Mouse (Mus musculus): ENCODE measurements around the gene Utp11. TPM values are rescaled to one million over a fixed set of nuclear protein-coding genes. Genes with fewer than 3 reads are reported as not detected.

Gene Utp11
- total RNA-seq, 2 experiments from 2014 or later, result 16.1 to 18.3 TPM

DNA sequence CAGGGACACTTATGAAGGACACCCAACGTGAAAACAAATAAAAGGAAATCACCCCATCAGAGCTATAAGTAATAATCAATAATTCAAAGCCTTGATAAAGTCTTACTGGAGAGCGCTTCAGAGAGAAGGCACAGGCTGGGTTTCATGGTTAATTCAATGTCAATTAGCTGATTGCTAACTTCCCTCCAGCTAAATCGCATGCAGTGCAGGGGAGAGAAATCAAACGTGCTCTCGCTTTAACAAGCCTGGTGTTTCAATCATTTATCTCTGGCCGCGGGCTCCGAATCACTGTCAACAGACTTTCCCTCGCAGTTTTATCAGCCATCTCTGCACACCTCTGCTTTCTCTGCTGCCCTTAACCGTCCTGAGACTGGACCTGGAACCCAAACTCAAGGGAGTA lies 60.5 kb downstream of the Utp11 start:
- DNase-seq, result no peak

DNA sequence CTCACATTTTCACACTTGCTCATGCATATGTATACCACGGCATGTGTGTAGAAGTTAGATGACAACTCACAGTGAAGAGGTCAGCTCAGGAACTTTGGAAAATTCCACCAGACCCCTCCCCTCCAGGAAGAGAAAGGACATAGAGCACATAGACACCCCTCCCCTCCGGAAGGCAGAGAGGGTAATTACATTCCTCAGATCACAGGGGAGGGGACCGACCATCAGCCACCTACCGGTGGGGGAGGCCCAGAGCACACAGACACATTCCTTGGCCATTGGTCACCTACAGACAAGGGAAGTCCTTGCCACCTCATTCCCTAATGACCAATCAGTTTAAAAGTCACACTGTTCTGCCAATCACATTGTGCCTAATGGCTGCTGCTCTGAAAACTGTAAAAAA lies 61.9 kb downstream of the Utp11 start:
- no peak for DNase-seq

Small RNAs within 50 kb of the gene (microRNA-seq; reads per million reads assigned to microRNA genes)
- gene Gm24721 (ENCODE audit: borderline replicate concordance in 2 of 2) (0 reads per million in 2 experiments), gene Mir697 (ENCODE audit: borderline replicate concordance in 2 of 2) (0 reads per million in 2 experiments)

Other genes starting within 250 kb of the Utp11 start
- gene 3100002H09Rik, start 82.8 kb downstream of the Utp11 start, total RNA-seq (2021), result not detected
- gene Pou3f1, start 36.8 kb downstream of the Utp11 start, total RNA-seq (2021), result under 1 TPM; 0.38 to 0.43 TPM
- gene Fhl3, start 7.1 kb upstream of the Utp11 start, total RNA-seq (2021), result 100 to 1,000 TPM; 200 to 220 TPM
- 10 to 100 TPM; 10.8 to 11.3 TPM for gene Sf3a3, start 21.2 kb upstream of the Utp11 start, total RNA-seq (2021)
- 10 to 100 TPM in 1 of 2 experiments, 1 to 10 TPM in 1; 8.8 to 10.3 TPM for gene Inpp5b, start 48.2 kb upstream of the Utp11 start, total RNA-seq (2021)
- 10 to 100 TPM; 11.4 to 13.1 TPM for gene Mtf1, start 108.5 kb upstream of the Utp11 start, total RNA-seq (2021)
- 10 to 100 TPM in 1 of 2 experiments, 1 to 10 TPM in 1; 6.4 to 10.9 TPM for gene Yrdc, start 157.1 kb upstream of the Utp11 start, total RNA-seq (2021)
- 10 to 100 TPM; 17.1 to 21.0 TPM for gene 1110065P20Rik, start 157.6 kb upstream of the Utp11 start, total RNA-seq (2021)
- gene Maneal, start 168.6 kb upstream of the Utp11 start, total RNA-seq (2021), result under 1 TPM; 0.18 to 0.35 TPM
- not detected for gene Epha10, start 187.3 kb upstream of the Utp11 start, total RNA-seq (2021)
- gene 9930104L06Rik, start 243.4 kb upstream of the Utp11 start, total RNA-seq (2021), result 1 to 10 TPM; 6.7 to 6.8 TPM
- gene Cdca8, start 245.7 kb upstream of the Utp11 start, total RNA-seq (2021), result under 1 TPM; 0.61 to 0.99 TPM

Data from gastrocnemius, postnatal 25 days (tissue).